Mouse (Mus musculus) forebrain, embryonic 16.5 days (tissue): ENCODE measurements around the gene Ncapg. TPM values are rescaled to one million over a fixed set of nuclear protein-coding genes. Genes with fewer than 3 reads are reported as not detected.

ENCODE experiments used
- polyA plus RNA-seq: library from polyadenylated mRNA; unstranded; fragments of >200 nt; fragmentation: Nextera tagmentation; extraction: Ambion mirVana; gene quantifications from 2 replicates; pipeline ENCODE4 v1.2.1, GENCODE M21; 2015

The Ncapg gene
- polyA plus RNA-seq, 1 experiment from 2014 or later: 21.0 TPM

Other genes starting within 250 kb of the Ncapg start
- gene Qdpr, start 219.7 kb upstream of the Ncapg start, polyA plus RNA-seq: 107 and 108 TPM in 2 replicates
- gene Clrn2, start 216.2 kb upstream of the Ncapg start, polyA plus RNA-seq: not detected in 2 replicates
- 35.4 and 41.9 TPM in 2 replicates for gene Lap3, start 176.5 kb upstream of the Ncapg start, polyA plus RNA-seq
- gene Med28, start 149.7 kb upstream of the Ncapg start, polyA plus RNA-seq: 269 and 289 TPM in 2 replicates
- 4.0 and 5.0 TPM in 2 replicates for gene Fam184b, start 30.3 kb upstream of the Ncapg start, polyA plus RNA-seq
- 53.3 and 56.4 TPM in 2 replicates for gene Lcorl, start 187.7 kb downstream of the Ncapg start, polyA plus RNA-seq